Mouse (Mus musculus): ENCODE measurements at regions not wholly inside any gene's neighbourhood (a gene's known extent, or its start where the extent isn't known, plus 50 kb on each side); places are given as distances from the start of the nearest gene placed in this dataset.

- H3K9ac ChIP-seq = no peak overlapping the region
- ATAC-seq (ENCODE audit: low FRiP score) = no peak
- H3K4me2 ChIP-seq = no peak overlapping the region
- H3K4me3 ChIP-seq (replicated peaks) = no peak overlapping the region
- H3K9me3 ChIP-seq = no peaks in the 10 kb centered on the region; the same call in 1 of the 2 replicates
- no peaks in the 10 kb centered on the region for H3K4me1 ChIP-seq
- no peak overlapping the region for H3K27ac ChIP-seq
- no peaks in the 10 kb centered on the region for H3K36me3 ChIP-seq (replicated peaks)
- no peaks in the 10 kb centered on the region for H3K27me3 ChIP-seq
- WGBS = 86% methylated on average over 3 of the region's 3 CpGs
Measured at GRCm38 (mm10) chr17:85908709-85909108, 220.6 kb upstream of the Six2 start.

GRCm38 (mm10) chr17:85906597-85907187, 218.6 kb upstream of the Six2 start:
- H3K9me3 ChIP-seq = no peaks in the 10 kb centered on the region; the same call in 1 of the 2 replicates
- no peak overlapping the region for H3K9ac ChIP-seq
- no peaks in the 10 kb centered on the region for H3K4me1 ChIP-seq
- no peak overlapping the region for H3K27ac ChIP-seq
- no peak overlapping the region for H3K4me2 ChIP-seq
- no peak overlapping the region for H3K4me3 ChIP-seq (replicated peaks)
- no peaks in the 10 kb centered on the region for H3K27me3 ChIP-seq
- H3K36me3 ChIP-seq (replicated peaks) = no peaks in the 10 kb centered on the region
- ATAC-seq (ENCODE audit: low FRiP score) = no peak
- 86% methylated on average over 4 of the region's 4 CpGs for WGBS

GRCm38 (mm10) chr17:85902575-85902974, 214.5 kb upstream of the Six2 start:
- Histone ChIP-seq H3K4me2 (no peak overlapping the region), H3K9me3 (no peaks in the 10 kb centered on the region; the same call in 1 of the 2 replicates), H3K27ac (no peak overlapping the region), H3K4me3 (replicated peaks) (no peak overlapping the region), H3K4me1 (0 out of 2 replicates have a peak, but pooled peaks cover 4% of the 10 kb centered on the region), H3K27me3 (no peaks in the 10 kb centered on the region), H3K36me3 (replicated peaks) (no peaks in the 10 kb centered on the region), H3K9ac (no peak overlapping the region)
- WGBS = 84% methylated on average over 2 of the region's 2 CpGs
- ATAC-seq (ENCODE audit: low FRiP score) = no peak

GRCm38 (mm10) chr17:85899096-85899495, 211.0 kb upstream of the Six2 start:
- Histone ChIP-seq H3K4me1 (peaks cover 10% of the 10 kb centered on the region; the same call in 1 of the 2 replicates), H3K27me3 (no peaks in the 10 kb centered on the region), H3K27ac (no peak overlapping the region), H3K36me3 (replicated peaks) (no peaks in the 10 kb centered on the region), H3K4me2 (no peak overlapping the region), H3K9me3 (no peaks in the 10 kb centered on the region; the same call in 1 of the 2 replicates), H3K4me3 (replicated peaks) (no peak overlapping the region), H3K9ac (no peak overlapping the region)
- WGBS = 74% methylated on average over 6 of the region's 6 CpGs
- no peak for ATAC-seq (ENCODE audit: low FRiP score)

- no peaks in the 10 kb centered on the region for H3K36me3 ChIP-seq (replicated peaks)
- no peak for ATAC-seq (ENCODE audit: low FRiP score)
- H3K4me2 ChIP-seq = no peak overlapping the region
- H3K9me3 ChIP-seq = no peaks in the 10 kb centered on the region
- H3K27me3 ChIP-seq = no peaks in the 10 kb centered on the region
- whole genome bisulfite sequencing = 67% methylated on average over 5 of the region's 5 CpGs
- peaks cover 10% of the 10 kb centered on the region; the same call in 1 of the 2 replicates for H3K4me1 ChIP-seq
- H3K9ac ChIP-seq = no peak overlapping the region
- H3K27ac ChIP-seq = no peak overlapping the region
- H3K4me3 ChIP-seq (replicated peaks) = no peak overlapping the region
Measured at GRCm38 (mm10) chr17:85895978-85896377, 207.9 kb upstream of the Six2 start.

- H3K4me1 ChIP-seq = peaks cover 2% of the 10 kb centered on the region; the same call in 1 of the 2 replicates
- H3K9me3 ChIP-seq = no peaks in the 10 kb centered on the region
- 91% methylated on average over 2 of the region's 2 CpGs for WGBS
- H3K27ac ChIP-seq = no peak overlapping the region
- no peak overlapping the region for H3K4me3 ChIP-seq (replicated peaks)
- no peak for ATAC-seq (ENCODE audit: low FRiP score)
- H3K4me2 ChIP-seq = no peak overlapping the region
- no peak overlapping the region for H3K9ac ChIP-seq
- H3K27me3 ChIP-seq = no peaks in the 10 kb centered on the region
- no peaks in the 10 kb centered on the region for H3K36me3 ChIP-seq (replicated peaks)
Measured at GRCm38 (mm10) chr17:85891243-85891642, 203.2 kb upstream of the Six2 start.

- Histone ChIP-seq H3K4me1 (no peaks in the 10 kb centered on the region), H3K4me3 (replicated peaks) (no peak overlapping the region)
- 88% methylated on average over 18 of the region's 18 CpGs for WGBS
Measured at GRCm38 (mm10) chr17:85889746-85890532, 201.9 kb upstream of the Six2 start.

GRCm38 (mm10) chr17:85888568-85889398, 200.7 kb upstream of the Six2 start:
- Histone ChIP-seq H3K4me1 (no peaks in the 10 kb centered on the region), H3K9me3 (no peaks in the 10 kb centered on the region), H3K4me2 (no peak overlapping the region), H3K36me3 (replicated peaks) (no peaks in the 10 kb centered on the region), H3K9ac (no peak overlapping the region), H3K4me3 (replicated peaks) (no peak overlapping the region), H3K27me3 (no peaks in the 10 kb centered on the region), H3K27ac (no peak overlapping the region)
- WGBS = 92% methylated on average over 10 of the region's 10 CpGs
- ATAC-seq (ENCODE audit: low FRiP score) = no peak

More at GRCm38 (mm10) chr17:85889746-85890532, 201.9 kb upstream of the Six2 start:
- no peak overlapping the region for H3K4me2 ChIP-seq
- H3K27ac ChIP-seq = no peak overlapping the region
- H3K36me3 ChIP-seq (replicated peaks) = no peaks in the 10 kb centered on the region
- no peaks in the 10 kb centered on the region for H3K9me3 ChIP-seq
- H3K9ac ChIP-seq = no peak overlapping the region
- H3K27me3 ChIP-seq = no peaks in the 10 kb centered on the region
- ATAC-seq (ENCODE audit: low FRiP score) = no peak

- ATAC-seq (ENCODE audit: low FRiP score) = no peak
Measured at GRCm38 (mm10) chr17:85886675-85887074, 198.6 kb upstream of the Six2 start.

GRCm38 (mm10) chr17:85886237-85886636, 198.2 kb upstream of the Six2 start:
- no peaks in the 10 kb centered on the region for H3K9me3 ChIP-seq
- H3K27me3 ChIP-seq = peaks cover 8% of the 10 kb centered on the region; the same call in 1 of the 2 replicates
- no peak overlapping the region for H3K4me3 ChIP-seq (replicated peaks)
- no peak for ATAC-seq (ENCODE audit: low FRiP score)
- H3K36me3 ChIP-seq (replicated peaks) = no peaks in the 10 kb centered on the region
- H3K4me2 ChIP-seq = no peak overlapping the region
- no peak overlapping the region for H3K9ac ChIP-seq
- 76% methylated on average over 4 of the region's 4 CpGs for WGBS
- no peak overlapping the region for H3K27ac ChIP-seq
- peaks cover 13% of the 10 kb centered on the region; the same call in 1 of the 2 replicates for H3K4me1 ChIP-seq

More at GRCm38 (mm10) chr17:85886675-85887074, 198.6 kb upstream of the Six2 start:
- Histone ChIP-seq H3K9me3 (no peaks in the 10 kb centered on the region), H3K9ac (no peak overlapping the region), H3K36me3 (replicated peaks) (no peaks in the 10 kb centered on the region), H3K27ac (no peak overlapping the region), H3K4me2 (no peak overlapping the region), H3K4me1 (peaks cover 9% of the 10 kb centered on the region; the same call in 1 of the 2 replicates), H3K27me3 (peaks cover 8% of the 10 kb centered on the region; the same call in 1 of the 2 replicates), H3K4me3 (replicated peaks) (no peak overlapping the region)
- 79% methylated on average over 6 of the region's 6 CpGs for WGBS

GRCm38 (mm10) chr17:85881636-85882170, 193.6 kb upstream of the Six2 start:
- no peak for ATAC-seq (ENCODE audit: low FRiP score)
- Histone ChIP-seq H3K9me3 (no peaks in the 10 kb centered on the region), H3K27ac (no peak overlapping the region), H3K4me3 (replicated peaks) (no peak overlapping the region), H3K4me2 (no peak overlapping the region), H3K9ac (0 out of 2 replicates have a peak overlapping the region, but pooled peaks have one; percentile 17), H3K36me3 (replicated peaks) (no peaks in the 10 kb centered on the region), H3K4me1 (peaks cover 15% of the 10 kb centered on the region; the same call in 1 of the 2 replicates), H3K27me3 (peaks cover 26% of the 10 kb centered on the region)
- WGBS = 16% methylated on average over 8 of the region's 8 CpGs

- Histone ChIP-seq H3K4me1 (peaks cover 15% of the 10 kb centered on the region; the same call in 1 of the 2 replicates), H3K36me3 (replicated peaks) (no peaks in the 10 kb centered on the region), H3K4me3 (replicated peaks) (no peak overlapping the region), H3K4me2 (no peak overlapping the region), H3K9me3 (no peaks in the 10 kb centered on the region), H3K27ac (no peak overlapping the region), H3K9ac (no peak overlapping the region), H3K27me3 (peaks cover 26% of the 10 kb centered on the region)
- WGBS = 42% methylated on average over 5 of the region's 5 CpGs
- no peak for ATAC-seq (ENCODE audit: low FRiP score)
Measured at GRCm38 (mm10) chr17:85881046-85881445, 193.0 kb upstream of the Six2 start.

All from forebrain, embryonic 12.5 days (tissue).